Comparison of ENCODE assay signal across 8 mouse cellular contexts in the genomic region with DNA sequence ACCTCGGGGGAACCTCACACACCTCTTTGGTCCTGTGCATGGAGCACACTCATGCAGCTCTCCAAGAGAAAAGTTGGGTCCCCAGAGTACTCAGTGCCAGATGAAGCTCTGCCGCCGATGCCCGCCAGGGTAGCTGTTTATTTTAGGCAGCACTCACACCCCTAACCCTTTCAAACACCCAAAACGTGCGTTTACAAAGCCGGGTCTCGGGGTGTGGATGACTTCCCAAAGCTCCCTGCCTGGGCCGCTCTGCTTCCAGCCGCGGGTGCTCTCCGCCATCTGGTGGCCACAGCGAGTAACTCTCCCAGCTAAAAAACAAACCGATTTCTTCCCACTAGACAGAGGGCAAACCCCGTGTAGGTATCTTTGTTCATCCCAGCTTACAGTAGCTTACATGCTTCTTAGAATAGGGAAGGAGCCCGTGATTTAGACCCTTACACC. TPM values are rescaled to one million over a fixed set of nuclear protein-coding genes. Genes with fewer than 3 reads are reported as not detected.
DNase-seq lines count a peak whose midpoint lies in the region; ATAC-seq and TF ChIP-seq lines count a peak whose summit lies in the region.

No protein-coding gene starts in this region.

- intact Hi-C loops in heart, adult 2 months (cut with DNase I), result loop anchor here (1.0 to 5.0 kb wide), 3 partner anchors 337 to 436 kb away; a partner anchor contains a TSS

- TF ChIP-seq CTCF in heart, adult 2 months (IDR thresholded peaks at IDR 0.05), result peak; percentile 99; the same call in 1 of the 2 replicates

- H3K27ac ChIP-seq in heart, adult 2 months, result no peak overlapping the region
- H3K27ac ChIP-seq in limb, embryonic 13.5 days, result no peak overlapping the region
- no peak overlapping the region for H3K27ac ChIP-seq in midbrain, embryonic 13.5 days

- peaks cover 12% of the 10 kb centered on the region for H3K27me3 ChIP-seq in heart, adult 2 months (ENCODE audit: control insufficient read depth, insufficient read depth, low read length)
- H3K27me3 ChIP-seq in limb, embryonic 13.5 days, result peaks cover 65% of the 10 kb centered on the region
- peaks cover 72% of the 10 kb centered on the region for H3K27me3 ChIP-seq in midbrain, embryonic 13.5 days
- no peaks in the 10 kb centered on the region for H3K27me3 ChIP-seq in splenic B cell, adult 2 months (ENCODE audit: control insufficient read depth, insufficient read depth, low read length, poor library complexity, severe bottlenecking)

- no peaks in the 10 kb centered on the region; the same call in 1 of the 2 replicates for H3K4me1 ChIP-seq in heart, adult 2 months (ENCODE audit: control insufficient read depth, insufficient read depth, low read length)
- peaks cover 27% of the 10 kb centered on the region for H3K4me1 ChIP-seq in limb, embryonic 13.5 days
- peaks cover 33% of the 10 kb centered on the region for H3K4me1 ChIP-seq in midbrain, embryonic 13.5 days (replicated peaks)

- no peaks in the 10 kb centered on the region for H3K79me2 ChIP-seq in heart, adult 2 months (replicated peaks; ENCODE audit: control insufficient read depth, insufficient read depth, low read length)

- H3K9ac ChIP-seq in heart, adult 2 months (ENCODE audit: low read depth, low read length), result no peak overlapping the region
- no peak overlapping the region for H3K9ac ChIP-seq in limb, embryonic 13.5 days
- 0 out of 2 replicates have a peak overlapping the region, but pooled peaks have one; percentile 40 for H3K9ac ChIP-seq in midbrain, embryonic 13.5 days (replicated peaks)

- peak overlapping the region; percentile 65 for H3K4me2 ChIP-seq in limb, embryonic 13.5 days (replicated peaks)
- H3K4me2 ChIP-seq in midbrain, embryonic 13.5 days (replicated peaks), result peak overlapping the region; percentile 53

- 0 out of 2 replicates have a peak, but pooled peaks have one; percentile 14 for TF ChIP-seq EP300 in heart, adult 2 months (IDR thresholded peaks at IDR 0.05; ENCODE audit: insufficient read depth, low read depth, low read length)

- ATAC-seq in limb, embryonic 13.5 days (ENCODE audit: low FRiP score, low read depth), result peak; percentile 73
- ATAC-seq in midbrain, embryonic 13.5 days, result peak; percentile 77

- DNase-seq in A20 (ENCODE audit: low read depth, low spot score), result peak; percentile 75
- DNase-seq in adrenal gland, adult 18-20 months (ENCODE audit: low spot score in 2 of 2), result peak; percentile 71 to 76
- peak; percentile 60 for DNase-seq in embryo, embryonic 11.5 days (ENCODE audit: low read depth, low spot score)
- DNase-seq in heart, adult 2 months, result peak; percentile 75 to 79
- DNase-seq in kidney, adult 11 months, result peak; percentile 54
- peak; percentile 72 for DNase-seq in splenic B cell, adult 2 months (ENCODE audit: low read depth, low spot score)

- H3K4me3 ChIP-seq in heart, adult 2 months, result peak overlapping the region; percentile 13; the same call in 1 of the 2 replicates
- H3K4me3 ChIP-seq in limb, embryonic 13.5 days, result peak overlapping the region; percentile 36
- peak overlapping the region; percentile 23 for H3K4me3 ChIP-seq in midbrain, embryonic 13.5 days (replicated peaks)

- peaks cover 2% of the 10 kb centered on the region; the same call in 1 of the 2 replicates for H3K9me3 ChIP-seq in limb, embryonic 13.5 days
- no peaks in the 10 kb centered on the region for H3K9me3 ChIP-seq in midbrain, embryonic 13.5 days

- TF ChIP-seq POLR2A in heart, adult 2 months (IDR thresholded peaks at IDR 0.05; ENCODE audit: insufficient read depth, low read depth, low read length), result no peak

- H3K36me3 ChIP-seq in heart, adult 2 months (ENCODE audit: control insufficient read depth, insufficient read depth, low read length), result no peaks in the 10 kb centered on the region
- no peaks in the 10 kb centered on the region for H3K36me3 ChIP-seq in limb, embryonic 13.5 days
- no peaks in the 10 kb centered on the region for H3K36me3 ChIP-seq in midbrain, embryonic 13.5 days
- no peaks in the 10 kb centered on the region for H3K36me3 ChIP-seq in splenic B cell, adult 2 months (ENCODE audit: control insufficient read depth, insufficient read depth, low read length, poor library complexity, severe bottlenecking)

- WGBS in heart, adult 2 months, result under 1% methylated on average over 16 of the region's 16 CpGs
- under 1% methylated on average over 16 of the region's 16 CpGs for WGBS in limb, embryonic 13.5 days
- WGBS in midbrain, embryonic 13.5 days, result under 1% methylated on average over 16 of the region's 16 CpGs

RNA-seq across cellular contexts. Expression of a gene that starts 11.6 kb away (rescaled TPM):
- total RNA-seq in adrenal gland, adult 18-20 months (2021), result under 1 TPM; 0.38 to 0.56 TPM
- under 1 TPM; 0.07 to 0.13 TPM for total RNA-seq in heart, adult 2 months (2021)
- 0.23 TPM in 1 of 2 replicates, not detected in the other for polyA plus RNA-seq in heart, adult 2 months (2012; rRNA removed)
- 0.28 and 0.71 TPM in 2 replicates for polyA plus RNA-seq in limb, embryonic 13.5 days (2015; fragmentation: Nextera tagmentation; extraction: Ambion mirVana)
- polyA plus RNA-seq in midbrain, embryonic 13.5 days (2015; fragmentation: Nextera tagmentation; extraction: Ambion mirVana), result 0.68 and 2.6 TPM in 2 replicates

RNA-seq across cellular contexts. Expression of a gene that starts 16.5 kb away (rescaled TPM):
- 100 to 1,000 TPM; 102 to 126 TPM for total RNA-seq in adrenal gland, adult 18-20 months (2021)
- total RNA-seq in heart, adult 2 months (2021), result 100 to 1,000 TPM; 350 to 420 TPM
- 34.4 and 62.8 TPM in 2 replicates for polyA plus RNA-seq in heart, adult 2 months (2012; rRNA removed)
- 52.0 and 56.0 TPM in 2 replicates for polyA plus RNA-seq in limb, embryonic 13.5 days (2015; fragmentation: Nextera tagmentation; extraction: Ambion mirVana)
- 52.6 and 56.5 TPM in 2 replicates for polyA plus RNA-seq in midbrain, embryonic 13.5 days (2015; fragmentation: Nextera tagmentation; extraction: Ambion mirVana)
